Mouse (Mus musculus): Measurements from ENCODE around the gene Foxa2. TPM values are rescaled to one million over a fixed set of nuclear protein-coding genes. Genes with fewer than 3 reads are reported as not detected.

Gene Foxa2
- total RNA-seq, 4 experiments from 2014 or later = not detected

GRCm38 (mm10) chr2:148004554-148005521, 41.9 kb downstream of the Foxa2 start:
- DNase-seq = no peak

GRCm38 (mm10) chr2:148003511-148003910, 43.3 kb downstream of the Foxa2 start:
- no peak for DNase-seq

GRCm38 (mm10) chr2:147998206-147998966, 48.4 kb downstream of the Foxa2 start:
- no peak for DNase-seq

GRCm38 (mm10) chr2:147996781-147997180, 50.0 kb downstream of the Foxa2 start:
- DNase-seq = no peak

- DNase-seq = no peak
Observed at GRCm38 (mm10) chr2:147993821-147994220, 52.9 kb downstream of the Foxa2 start.

- no peak for DNase-seq
Observed at GRCm38 (mm10) chr2:147992935-147993679, 53.7 kb downstream of the Foxa2 start.

Small RNAs within 50 kb of the gene (microRNA-seq; reads per million reads assigned to microRNA genes)
- gene Gm27420 = 0 reads per million in 2 experiments
